Mouse (Mus musculus) c-Kit-negative CD71-positive TER-119-positive erythroid progenitor cells, embryonic 14.5 days (primary cell): ENCODE results near the gene Arhgap20.

ENCODE experiments used
- DNase-seq: peaks from one replicate; pipeline ENCODE4 v3.0.0-alpha.2; 2013; ENCODE audit warnings: low read depth, low spot score

Gene Arhgap20

DNA sequence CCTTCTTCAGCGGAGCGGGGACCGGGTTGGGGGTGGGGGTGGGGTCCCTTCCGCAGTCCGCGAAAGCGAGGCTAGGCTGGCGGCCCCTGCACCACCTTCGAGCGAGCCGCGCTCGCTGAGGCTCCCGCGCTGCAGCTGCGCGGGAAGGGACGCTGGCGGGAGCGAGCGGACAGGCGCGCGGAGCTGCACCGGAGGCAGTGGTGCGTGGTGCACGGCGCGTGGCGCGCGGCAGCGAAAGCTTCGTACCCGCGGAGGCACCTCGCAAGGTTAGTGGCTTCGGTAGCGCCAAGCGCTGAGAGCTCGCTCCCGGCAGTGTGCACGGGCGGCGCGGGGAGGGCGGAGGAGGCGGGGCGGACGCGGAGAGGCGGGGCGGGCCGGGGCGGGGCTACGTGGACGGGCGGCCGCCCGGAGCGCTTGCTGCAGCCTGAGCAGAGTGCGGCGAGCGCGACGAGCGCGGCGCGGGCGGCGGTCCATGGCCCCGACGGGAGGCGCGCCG is at the start of gene Arhgap20:
Gene Arhgap20, plus strand, starts transcription at position 417 of the 496 bp plus-strand sequence.
- no peak for DNase-seq

DNA sequence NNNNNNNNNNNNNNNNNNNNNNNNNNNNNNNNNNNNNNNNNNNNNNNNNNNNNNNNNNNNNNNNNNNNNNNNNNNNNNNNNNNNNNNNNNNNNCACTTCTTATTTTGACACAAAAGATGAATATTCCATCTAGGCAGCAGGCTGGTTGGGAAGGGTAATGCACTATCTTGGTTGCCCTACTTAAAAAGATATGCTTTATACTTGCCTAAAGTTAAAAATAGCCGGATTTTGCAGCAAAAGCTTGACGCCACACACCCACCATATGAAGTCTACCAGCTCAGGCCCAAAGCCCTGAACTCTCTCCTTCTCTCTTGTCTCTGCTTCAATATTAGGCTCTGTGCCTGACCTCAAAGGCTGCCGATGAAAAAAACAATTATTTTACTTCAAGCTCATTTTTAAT is 46.3 kb upstream of the Arhgap20 start:
- no peak for DNase-seq

DNA sequence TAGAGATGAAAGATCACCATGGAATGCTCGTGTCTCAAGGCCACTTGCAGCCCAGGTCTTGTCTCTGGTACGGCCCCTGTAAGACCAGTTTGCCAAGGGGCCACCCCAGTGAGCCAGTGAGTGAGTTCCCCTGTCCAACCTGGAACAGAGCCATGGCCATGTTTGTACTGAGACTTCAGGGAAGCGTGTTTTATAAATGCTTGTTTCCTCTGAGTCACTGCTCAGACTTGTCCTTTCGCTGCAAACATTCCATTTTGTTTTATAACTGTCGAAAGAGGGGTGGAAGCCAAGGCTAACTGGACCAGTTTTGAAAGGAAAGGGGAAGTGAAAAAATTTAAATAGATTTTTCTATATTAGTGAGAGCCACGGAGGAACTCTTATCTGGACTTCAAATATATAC is 37.2 kb upstream of the Arhgap20 start:
- no peak for DNase-seq

DNA sequence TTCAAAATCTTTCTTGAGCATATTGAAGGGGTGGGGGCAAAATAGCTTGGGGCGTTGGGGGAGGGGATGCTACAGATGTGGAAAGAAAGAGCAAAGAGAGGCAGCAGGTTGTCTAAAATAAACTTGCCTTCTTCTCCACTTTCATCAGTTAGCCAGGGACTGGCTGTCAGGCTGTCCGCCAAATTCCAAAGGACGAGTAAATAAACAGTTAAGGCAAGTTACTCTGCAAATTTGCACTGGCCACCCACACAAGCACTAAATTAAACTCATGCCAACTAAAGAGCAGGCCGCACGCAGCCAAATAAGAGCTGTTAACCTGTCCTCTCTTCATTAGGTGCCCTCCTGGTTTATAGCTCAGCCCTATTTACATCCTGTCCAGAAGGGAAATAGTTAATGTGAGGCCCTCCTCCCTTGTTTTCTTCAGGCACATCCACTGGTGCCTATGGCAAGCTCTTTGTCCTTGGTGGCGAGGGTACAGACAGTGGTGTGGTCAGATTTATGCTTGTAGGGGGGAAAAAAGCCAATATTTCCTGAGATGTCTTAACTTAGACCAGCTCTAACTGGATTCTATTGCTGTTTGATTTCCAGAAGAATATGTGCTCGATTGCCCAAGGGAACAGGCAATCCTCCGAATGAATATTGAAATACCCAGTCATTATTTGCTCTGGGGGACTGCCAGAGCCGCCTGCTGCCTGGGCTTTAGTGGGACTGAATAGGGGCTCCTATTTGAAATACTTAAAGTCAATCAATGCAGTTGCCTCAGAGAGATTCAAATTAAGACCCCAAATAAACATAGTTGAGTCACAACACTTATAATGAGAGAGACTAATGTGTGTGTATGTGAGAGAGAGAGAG is 29.7 kb upstream of the Arhgap20 start:
- no peak for DNase-seq

DNA sequence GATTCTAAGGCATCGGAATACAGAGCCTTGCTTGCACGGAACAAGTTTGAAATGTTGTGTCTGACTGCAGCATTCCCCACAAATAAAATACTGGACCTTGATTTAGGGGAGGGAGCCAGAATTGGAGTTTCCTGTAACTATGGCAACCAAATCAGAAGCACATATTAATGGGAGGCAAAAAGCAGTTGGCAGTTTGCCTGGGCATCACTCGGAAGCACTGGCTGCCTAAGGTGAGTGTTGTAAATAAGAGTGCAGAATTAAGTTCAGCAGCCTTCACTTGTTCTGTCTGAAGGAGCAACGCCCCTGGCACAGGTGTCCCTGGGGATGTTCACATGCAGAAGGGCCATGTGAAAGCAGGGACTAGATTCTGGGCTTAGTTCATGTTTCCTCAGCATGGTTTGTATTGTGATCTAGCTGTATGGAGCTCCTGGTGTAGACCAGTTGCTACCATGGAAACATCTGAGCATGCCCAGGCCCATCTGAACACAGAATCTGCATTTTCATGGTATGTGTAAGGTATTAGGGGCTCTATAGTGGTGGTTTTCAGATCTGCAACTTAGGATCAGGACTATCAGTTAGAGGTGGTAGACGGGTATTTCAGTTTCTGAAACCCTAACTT is 28.3 kb upstream of the Arhgap20 start:
- DNase-seq: no peak

DNA sequence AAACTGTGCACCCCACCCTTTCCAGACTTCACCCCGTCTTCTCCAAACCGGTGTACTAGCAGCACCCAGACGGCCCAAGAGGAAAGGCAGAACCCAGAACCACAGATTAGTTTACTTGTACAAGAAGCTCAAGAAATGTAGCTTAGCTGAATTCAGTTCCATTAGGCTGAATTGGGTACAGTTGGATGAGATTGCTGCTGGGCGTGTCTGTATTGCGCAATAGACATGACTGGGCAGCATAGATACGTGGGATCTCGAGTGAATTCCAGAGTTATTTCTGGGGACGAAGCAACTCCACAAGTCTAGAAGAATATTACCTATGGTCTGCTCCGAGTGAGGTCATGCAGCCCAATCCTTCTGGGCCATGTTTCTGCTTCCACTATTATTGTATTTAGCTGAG is 26.8 kb upstream of the Arhgap20 start:
- no peak for DNase-seq

DNA sequence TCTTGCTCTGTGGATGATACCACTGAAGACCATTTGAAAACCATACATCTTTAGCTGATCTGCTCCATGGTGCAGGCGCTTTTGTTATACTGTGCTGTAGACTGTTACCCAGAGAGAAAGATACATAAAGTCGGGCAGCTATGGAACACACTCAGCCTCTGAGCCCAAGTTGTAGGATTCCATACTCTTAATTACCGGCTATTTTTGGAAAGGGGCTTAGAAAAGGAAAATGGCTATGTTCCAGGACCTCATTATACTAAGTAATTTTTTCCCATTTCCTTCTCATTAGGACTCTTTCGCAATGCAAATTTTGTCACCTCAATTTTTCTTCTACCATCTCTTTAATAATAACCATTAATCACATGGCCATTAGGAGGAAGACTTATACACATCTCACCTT is 25.3 kb upstream of the Arhgap20 start:
- DNase-seq: no peak

DNA sequence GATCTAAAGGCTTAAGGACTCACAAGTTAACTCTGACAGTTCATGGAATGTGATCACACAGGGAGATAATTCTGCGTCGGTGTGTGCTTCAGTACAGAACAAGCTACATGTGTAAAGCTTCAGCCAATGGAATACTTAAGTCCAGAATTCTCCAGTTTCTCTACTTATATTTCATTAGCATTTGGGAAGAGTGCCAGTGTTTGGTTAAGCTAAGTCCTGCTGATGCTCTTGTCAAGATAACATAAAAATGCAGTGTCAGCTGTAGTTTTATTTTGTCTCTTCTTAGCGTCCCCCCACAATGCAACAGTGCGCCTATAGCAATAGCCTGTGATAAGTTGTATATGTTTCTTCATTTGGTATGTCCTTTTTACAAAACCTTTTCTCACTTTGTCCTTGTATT is 15.0 kb upstream of the Arhgap20 start:
- DNase-seq: no peak

DNA sequence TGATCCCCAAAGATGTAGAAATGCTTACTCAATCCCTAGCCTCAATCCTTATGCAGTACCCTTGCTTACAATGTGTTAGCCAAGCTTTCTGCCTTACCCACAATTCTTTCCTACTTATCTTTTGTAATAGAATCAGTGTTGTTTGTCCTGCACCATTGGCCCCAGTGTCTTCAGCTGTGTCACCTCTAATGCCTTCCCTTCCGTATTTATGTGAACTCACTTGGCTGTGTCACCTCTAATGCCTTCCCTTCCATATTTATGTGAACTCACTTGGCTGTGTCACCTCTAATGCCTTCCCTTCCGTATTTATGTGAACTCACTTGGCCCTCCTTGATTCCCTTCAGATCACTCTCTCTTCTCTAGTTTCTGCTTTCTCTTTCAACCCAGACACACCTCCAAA is 4.1 kb upstream of the Arhgap20 start:
- DNase-seq: no peak

DNA sequence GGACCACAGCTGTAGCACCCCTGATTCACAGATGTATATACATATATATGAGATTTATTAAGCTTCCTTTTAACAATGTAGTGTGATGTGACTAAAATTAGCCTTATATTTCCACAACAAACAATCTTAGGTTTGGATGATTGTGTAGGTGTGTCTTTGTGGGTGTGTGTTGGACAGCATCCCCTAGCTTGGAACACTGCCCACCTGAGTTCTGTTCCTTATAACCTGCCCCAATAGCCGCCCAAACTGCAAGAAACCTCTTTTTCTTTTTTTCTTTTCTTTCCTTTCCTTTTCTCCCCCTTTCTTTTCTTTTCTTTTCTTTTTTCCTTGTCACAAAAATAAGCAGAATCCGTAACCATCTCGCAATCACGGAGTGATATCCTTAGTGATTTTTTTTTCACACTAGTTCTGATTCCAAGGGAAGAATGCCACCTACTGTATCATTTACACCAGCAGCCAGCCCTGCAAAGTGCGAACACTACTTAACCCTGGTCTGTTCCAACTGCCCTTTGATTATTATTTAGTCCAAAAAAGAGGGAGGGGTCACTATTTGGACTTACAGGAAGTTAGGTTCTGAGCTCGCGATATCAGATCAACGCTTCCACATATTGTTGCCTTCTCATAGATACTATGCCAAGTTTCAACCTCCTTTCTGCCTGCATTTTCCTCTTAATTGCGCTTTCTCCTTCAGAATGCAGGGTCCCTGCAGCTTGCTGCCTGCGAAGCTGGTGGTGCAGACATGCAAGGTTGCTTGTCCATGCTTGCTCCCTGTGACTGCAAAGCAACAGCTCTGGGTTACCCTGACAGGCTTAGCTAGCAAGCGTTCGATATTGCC is 879 bp upstream of the Arhgap20 start:
- DNase-seq: no peak

DNA sequence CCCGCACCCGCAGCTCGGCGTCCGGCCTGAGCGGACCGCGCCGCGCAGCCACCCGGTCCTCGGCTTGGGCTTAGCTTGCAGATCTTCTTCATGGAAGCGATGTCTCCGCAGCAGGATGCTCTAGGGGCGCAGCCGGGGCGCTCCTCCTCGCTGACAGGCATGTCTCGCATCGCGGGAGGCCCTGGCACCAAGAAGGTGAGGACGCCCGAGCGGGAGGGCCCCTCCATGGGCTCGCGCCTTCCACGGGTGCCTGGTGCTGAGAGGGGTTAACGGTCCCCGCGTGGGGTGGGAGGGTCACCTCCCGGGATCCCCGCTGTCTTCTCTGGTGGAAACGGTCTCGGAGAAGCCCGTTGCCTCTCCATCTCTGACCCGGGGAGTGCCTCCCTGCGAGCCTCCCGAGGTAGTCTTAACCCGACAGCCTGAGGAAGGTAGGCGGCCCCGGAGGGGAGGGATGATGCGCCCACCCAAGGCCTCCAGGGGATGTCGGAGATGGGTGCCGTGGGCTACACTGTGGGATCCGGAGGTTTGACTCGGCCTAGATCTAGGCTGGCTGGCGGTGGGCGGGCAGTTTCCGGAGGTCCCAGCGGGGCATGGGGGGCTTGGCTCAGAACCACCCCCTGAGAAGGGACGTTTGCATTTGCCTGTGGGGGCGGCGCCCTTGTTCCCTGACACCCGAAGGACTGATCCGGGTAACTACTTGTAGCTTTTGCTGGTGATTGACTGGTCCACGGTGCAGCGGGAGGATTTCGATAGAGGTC is 459 bp downstream of the Arhgap20 start:
- DNase-seq: no peak

DNA sequence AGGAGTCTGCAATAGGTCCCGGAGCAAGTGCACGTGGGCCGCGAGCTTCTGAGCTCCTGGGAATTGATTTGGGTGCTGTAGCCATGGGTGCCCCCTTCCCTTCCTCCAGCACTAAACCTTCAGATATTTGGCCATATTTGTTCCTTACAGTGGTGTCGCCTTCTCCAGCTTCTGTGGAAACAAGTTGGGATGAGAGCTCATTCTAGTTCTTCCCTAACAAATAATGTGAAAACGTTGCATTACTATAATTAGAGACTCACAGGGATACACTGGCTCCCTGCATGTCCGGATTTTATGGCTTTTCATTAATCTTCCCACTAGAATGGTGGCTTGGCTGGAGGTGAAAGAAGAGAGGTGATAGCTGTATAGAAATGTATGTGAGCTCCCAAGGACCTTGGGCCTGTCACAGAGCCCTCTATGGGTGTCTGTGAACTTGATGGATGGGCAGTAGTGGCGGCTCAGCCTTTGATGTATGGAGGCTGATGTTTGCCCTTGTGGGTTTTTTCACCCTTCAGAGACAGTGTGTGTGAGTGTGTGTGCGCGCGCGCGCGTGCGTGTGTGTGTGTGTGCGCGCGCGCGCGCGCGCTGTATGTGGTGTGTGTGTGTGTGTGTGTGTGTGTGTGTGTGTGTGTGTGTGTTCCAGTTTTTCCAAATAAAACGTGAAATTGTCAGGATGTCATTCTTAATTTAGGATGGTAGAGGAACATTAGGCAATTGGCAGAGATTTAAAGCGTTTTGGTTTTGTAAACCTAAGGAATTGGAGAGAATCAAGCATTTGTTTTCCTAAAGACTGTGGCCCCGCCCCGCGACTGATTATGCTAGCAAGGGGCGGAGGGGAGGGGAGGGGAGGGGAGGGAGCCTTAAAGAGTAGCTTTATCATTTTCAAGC is 1.3 kb downstream of the Arhgap20 start:
- DNase-seq: no peak

DNA sequence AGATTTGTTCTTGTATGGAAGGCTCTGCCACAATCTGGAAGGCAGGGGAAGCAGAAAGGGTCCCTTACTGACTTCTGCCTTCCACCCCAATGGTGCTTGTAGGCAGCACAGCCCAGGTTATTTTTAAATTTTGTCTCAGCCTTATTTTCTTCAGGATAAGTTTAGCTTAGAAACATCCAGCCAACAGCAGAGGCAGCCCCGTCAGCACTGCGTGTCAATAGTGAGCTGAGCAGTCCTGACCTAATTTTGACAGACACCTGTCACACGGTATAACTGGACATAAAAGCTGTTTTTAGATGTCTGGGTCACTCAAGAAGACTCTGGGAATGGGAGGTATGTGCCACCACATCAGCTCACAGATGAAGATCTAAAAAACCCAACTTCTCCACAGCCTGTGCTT is 9.1 kb downstream of the Arhgap20 start:
- no peak for DNase-seq

DNA sequence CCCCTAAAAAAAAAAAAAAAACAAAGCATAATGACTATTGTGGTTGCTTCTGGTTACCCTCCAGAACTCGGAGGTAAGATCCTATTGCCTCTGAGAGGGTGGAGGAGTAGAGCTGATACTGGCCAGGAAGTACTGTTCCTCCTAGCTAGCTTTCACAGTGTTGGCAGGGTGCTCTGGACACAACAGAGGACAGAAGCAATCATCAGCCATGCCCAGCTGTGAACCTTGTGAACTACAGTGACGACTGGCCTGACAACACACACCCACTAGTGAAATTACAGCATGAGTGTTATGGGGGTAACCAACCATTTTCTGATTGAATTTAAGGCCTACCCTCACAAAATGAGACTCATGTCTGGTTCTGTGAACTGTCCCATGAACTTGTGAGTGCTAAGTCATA is 11.3 kb downstream of the Arhgap20 start:
- no peak for DNase-seq

DNA sequence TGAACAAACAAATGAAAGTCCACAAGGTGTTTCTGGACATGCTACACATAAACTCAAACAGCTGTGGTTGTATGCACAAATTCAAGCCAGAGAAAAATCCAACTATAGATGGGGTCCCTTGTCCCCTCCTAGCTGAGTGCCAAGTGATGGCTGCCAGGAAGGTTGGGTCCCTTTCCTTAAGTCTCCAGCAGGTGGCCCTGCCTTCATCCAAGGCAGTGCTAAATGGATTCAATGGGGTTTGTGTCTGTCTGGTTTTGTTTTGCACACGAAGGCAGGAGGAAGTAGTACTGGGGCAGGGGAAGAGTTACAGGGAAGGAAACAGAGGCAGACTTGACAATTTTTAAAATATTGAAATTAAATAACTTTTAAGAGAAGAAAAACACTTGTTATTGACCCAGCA is 12.0 kb downstream of the Arhgap20 start:
- no peak for DNase-seq

DNA sequence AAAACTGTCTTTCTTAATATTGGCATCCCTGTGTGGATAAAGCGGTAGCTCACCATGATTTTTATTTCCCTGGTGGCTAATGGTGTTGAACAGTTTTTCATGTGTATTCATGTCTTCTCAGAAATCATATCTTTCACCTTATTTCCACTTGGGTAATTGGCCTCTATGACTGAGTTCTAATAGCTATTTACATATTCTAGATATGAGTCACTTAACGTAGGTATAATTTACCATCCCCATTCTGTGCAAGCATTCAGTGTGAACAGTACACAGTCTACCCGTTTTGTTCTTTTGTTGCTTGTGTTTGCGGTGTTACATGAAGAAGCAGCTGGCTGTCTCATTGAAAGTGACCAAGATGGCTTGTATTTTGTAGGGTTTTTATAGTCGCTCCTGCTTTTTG is 14.1 kb downstream of the Arhgap20 start:
- DNase-seq: no peak

DNA sequence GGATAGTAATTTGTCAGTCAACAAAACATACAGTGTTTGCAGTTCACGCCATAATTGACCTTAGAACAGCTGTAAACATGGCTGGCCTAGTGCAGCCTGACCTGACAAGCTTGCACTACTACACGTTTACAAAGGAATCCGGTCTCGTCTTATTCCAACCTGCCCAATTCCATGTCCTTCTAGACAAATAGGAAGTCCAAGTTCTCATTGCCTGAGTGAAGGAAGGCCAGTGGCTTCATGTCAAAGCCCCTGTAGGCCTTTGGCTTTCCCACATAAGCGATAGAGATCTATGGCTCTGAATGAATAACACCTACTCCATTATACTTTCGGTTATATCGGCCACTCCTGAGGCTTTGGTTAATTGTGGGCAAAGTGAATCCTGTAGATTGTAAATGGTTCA is 16.0 kb downstream of the Arhgap20 start:
- no peak for DNase-seq

DNA sequence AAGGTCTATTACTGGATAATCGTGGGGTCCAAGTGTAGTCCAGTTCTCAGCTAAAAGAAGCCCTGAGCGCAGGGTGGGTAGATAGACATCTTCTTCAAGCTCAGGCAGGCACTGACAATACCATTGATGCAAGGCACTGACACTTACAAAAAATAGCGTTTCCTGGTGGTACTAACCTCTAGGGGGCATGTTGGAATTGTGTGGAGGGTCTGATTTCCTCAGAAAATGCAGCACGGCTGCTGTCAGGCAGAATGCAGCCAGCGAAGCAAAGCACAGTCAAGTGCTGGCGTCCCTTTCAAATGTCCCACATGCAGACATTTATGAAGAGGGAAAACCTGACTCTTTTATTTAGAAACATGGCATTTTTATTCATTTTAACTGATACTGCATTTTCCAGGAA is 22.2 kb downstream of the Arhgap20 start:
- no peak for DNase-seq

DNA sequence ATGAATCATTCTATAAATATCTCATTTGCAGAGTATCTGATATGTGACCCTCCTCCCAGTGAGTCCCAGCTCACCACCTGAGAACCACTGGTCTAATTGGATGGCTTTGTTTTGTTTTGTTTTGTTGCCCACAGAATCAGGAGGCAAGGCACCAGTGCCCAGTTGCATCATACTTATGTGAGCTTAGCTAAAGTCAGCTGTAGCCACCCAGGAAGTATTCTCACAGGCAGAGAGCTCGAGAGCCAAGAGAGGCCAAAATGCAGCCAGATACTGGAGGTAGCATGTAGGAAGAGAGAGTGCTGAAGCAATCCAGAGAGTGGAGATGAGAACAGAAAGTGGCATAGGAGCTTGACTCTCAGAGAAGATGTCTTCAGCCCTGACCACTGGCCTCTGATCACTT is 23.3 kb downstream of the Arhgap20 start:
- DNase-seq: no peak

DNA sequence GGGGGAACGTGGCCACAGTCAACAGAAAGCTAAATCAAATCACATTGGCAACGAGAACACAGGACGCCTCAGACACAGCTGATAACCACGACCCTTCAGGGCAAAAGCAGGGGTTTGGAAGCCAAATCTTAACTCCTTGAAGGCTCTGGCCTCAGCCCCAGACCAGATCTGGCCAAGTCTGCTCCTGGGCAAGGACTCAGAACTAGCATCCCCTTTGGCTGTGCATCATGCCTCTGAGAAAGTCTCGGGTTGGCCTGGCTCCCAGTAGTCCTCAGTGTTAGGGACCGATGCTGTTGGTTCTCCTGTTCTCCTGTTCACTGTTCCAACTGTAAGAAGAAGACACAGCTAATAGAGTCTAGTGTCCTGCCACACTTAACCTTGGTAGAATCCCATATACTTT is 30.1 kb downstream of the Arhgap20 start:
- DNase-seq: no peak

DNA sequence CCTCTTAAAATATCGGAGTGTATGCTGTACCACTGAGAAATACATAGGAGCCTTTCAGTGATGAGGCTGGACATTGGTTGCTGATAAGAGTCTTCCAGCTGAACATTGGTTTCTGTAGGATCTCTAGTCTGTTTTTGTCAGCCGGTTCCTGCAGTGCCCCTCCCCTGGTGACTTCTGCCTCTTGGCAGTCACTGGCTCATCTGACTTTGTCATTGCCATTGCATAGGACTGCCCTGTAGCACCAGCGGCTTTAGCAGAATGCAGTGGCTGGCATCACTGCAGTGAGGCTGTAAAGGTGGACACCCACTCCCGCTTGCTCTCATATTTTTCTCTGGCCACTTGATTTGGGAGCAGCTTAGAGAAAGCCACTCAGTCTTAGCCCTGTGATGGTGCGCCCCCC is 33.1 kb downstream of the Arhgap20 start:
- DNase-seq: no peak
